Mouse (Mus musculus) hindbrain, embryonic 12.5 days (tissue): Measurements from ENCODE around the gene Zfp524. TPM values are rescaled to one million over a fixed set of nuclear protein-coding genes. Genes with fewer than 3 reads are reported as not detected.

Experiments used
- ATAC-seq: fragments of 200-750 bp; cut with Nextera tagmentation; 2 replicates; pipeline ENCODE4 v1.8.0; 2017; ENCODE audit warnings: moderate TSS enrichment; ENCODE audit not compliant: low FRiP score
- H3K27ac ChIP-seq: fragments of 300-500 bp; sonication (generic); 2 replicates; pipeline ENCODE4 v1.5.1; 2016; ENCODE audit warnings: mild to moderate bottlenecking
- H3K27me3 ChIP-seq: fragments of 300-500 bp; sonication (generic); 2 replicates; pipeline ENCODE4 v1.6.1; 2016; ENCODE audit warnings: mild to moderate bottlenecking
- H3K36me3 ChIP-seq: fragments of 300-500 bp; sonication (generic); 2 replicates; pipeline ENCODE4 v1.6.1; 2016; ENCODE audit warnings: mild to moderate bottlenecking
- H3K4me1 ChIP-seq: fragments of 300-500 bp; sonication (generic); 2 replicates; pipeline ENCODE4 v1.6.1; 2016
- H3K4me2 ChIP-seq: fragments of 300-500 bp; sonication (generic); replicated peaks from 2 replicates; pipeline ENCODE4 v1.6.1; 2016; ENCODE audit warnings: mild to moderate bottlenecking
- H3K4me3 ChIP-seq: fragments of 300-500 bp; sonication (generic); 2 replicates; pipeline ENCODE4 v1.5.1; 2016; ENCODE audit warnings: mild to moderate bottlenecking
- H3K9ac ChIP-seq: fragments of 300-500 bp; sonication (generic); 2 replicates; pipeline ENCODE4 v1.6.1; 2016; ENCODE audit warnings: mild to moderate bottlenecking, moderate library complexity
- H3K9me3 ChIP-seq: fragments of 300-500 bp; sonication (generic); replicated peaks from 2 replicates; pipeline ENCODE4 v1.6.1; 2016; ENCODE audit warnings: mild to moderate bottlenecking
- WGBS: fragments of 180-500 bp; shearing (Covaris S2); methylation state at CpG from one replicate; pipeline ENCODE4 v1.1.7; 2016; 5-methylcytosine and 5-hydroxymethylcytosine counted together
- polyA plus RNA-seq: library from polyadenylated mRNA; unstranded; fragments of >200 nt; fragmentation: Nextera tagmentation; extraction: Ambion mirVana; gene quantifications from 2 replicates; pipeline ENCODE4 v1.2.1, GENCODE M21; 2016

Gene Zfp524
- polyA plus RNA-seq, 1 experiment from 2014 or later, result 9.1 TPM

DNA sequence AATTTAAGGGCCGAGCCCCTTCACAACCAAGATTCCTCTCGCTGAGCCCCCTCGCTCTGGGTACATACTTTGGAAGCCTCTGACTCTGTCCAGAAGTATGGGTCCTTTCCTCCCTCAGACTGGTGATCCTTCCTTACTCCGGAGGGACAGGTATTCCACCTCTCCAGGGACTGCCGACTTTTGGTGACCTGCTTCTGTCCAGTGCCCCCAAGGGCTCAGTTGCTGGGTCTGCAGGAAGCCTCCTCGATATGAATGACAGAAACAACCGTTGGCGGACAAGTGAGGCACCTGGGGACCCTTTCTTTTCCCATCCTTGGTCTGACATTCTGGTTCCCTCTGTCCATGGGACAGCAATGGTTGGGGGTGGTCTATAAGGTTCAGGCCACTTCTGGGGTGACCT is 43.2 kb downstream of the Zfp524 start:
- H3K4me2 ChIP-seq, result peak overlapping the region; percentile 69
- peak overlapping the region; percentile 49 for H3K4me3 ChIP-seq
- H3K4me1 ChIP-seq, result peaks cover 43% of the 10 kb centered on the region
- H3K27me3 ChIP-seq, result peaks cover 67% of the 10 kb centered on the region
- 30% methylated on average over 8 of the region's 8 CpGs for WGBS
- no peak for ATAC-seq
- no peaks in the 10 kb centered on the region for H3K9me3 ChIP-seq
- peak overlapping the region; percentile 78 for H3K9ac ChIP-seq
- H3K36me3 ChIP-seq, result no peaks in the 10 kb centered on the region
- H3K27ac ChIP-seq, result no peak overlapping the region

DNA sequence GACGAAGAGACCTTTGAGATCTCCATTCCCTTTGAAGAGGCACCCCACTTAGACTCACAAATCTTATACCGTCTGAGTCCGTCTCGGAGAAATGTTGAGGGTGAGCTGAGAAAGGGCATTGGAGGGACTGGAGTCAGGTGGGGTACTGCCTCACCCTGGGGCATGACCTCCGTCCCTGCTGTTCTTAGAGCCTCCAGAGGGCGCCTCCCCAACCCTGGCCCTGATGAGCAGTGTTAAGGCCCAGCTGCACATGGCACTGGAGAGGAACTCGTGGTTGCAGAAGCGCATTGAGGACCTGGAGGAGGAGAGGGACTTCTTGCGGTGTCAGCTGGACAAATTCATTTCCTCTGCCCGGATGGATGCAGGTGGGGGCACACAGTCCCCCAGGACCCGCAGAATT is 43.6 kb downstream of the Zfp524 start:
- no peak overlapping the region for H3K9ac ChIP-seq
- peaks cover 38% of the 10 kb centered on the region for H3K4me1 ChIP-seq
- ATAC-seq, result no peak
- peaks cover 64% of the 10 kb centered on the region for H3K27me3 ChIP-seq
- H3K4me2 ChIP-seq, result peak overlapping the region; percentile 69; the same call in 1 of the 2 replicates
- H3K4me3 ChIP-seq, result no peak overlapping the region
- WGBS, result 29% methylated on average over 10 of the region's 11 CpGs
- no peak overlapping the region for H3K27ac ChIP-seq
- H3K9me3 ChIP-seq, result no peaks in the 10 kb centered on the region
- no peaks in the 10 kb centered on the region for H3K36me3 ChIP-seq

DNA sequence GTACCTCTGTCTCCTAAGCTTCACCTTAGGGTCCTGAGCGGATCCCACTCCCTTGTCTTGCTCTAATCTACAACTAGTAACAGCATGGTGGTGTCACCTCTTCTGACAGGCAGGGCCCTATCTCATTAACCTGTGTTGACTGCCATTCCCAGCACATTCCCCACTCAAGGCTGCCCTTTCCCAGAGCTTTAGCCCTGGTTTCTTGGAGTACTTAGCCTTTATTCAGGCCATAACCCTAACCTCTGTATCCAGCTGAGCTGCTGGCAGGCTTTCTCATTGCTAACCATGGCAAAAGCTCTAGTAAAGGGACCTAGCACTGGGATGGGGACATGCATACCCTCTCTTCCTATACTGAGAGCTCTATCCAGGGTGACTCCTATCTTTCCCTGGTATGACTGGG is 44.4 kb downstream of the Zfp524 start:
- H3K4me2 ChIP-seq, result no peak overlapping the region
- no peaks in the 10 kb centered on the region for H3K9me3 ChIP-seq
- H3K36me3 ChIP-seq, result no peaks in the 10 kb centered on the region
- no peak overlapping the region for H3K27ac ChIP-seq
- no peak overlapping the region for H3K9ac ChIP-seq
- no peak for ATAC-seq
- H3K4me1 ChIP-seq, result peaks cover 36% of the 10 kb centered on the region
- WGBS, result 100% methylated on average over 1 of the region's 1 CpGs
- no peak overlapping the region for H3K4me3 ChIP-seq
- H3K27me3 ChIP-seq, result peaks cover 55% of the 10 kb centered on the region

DNA sequence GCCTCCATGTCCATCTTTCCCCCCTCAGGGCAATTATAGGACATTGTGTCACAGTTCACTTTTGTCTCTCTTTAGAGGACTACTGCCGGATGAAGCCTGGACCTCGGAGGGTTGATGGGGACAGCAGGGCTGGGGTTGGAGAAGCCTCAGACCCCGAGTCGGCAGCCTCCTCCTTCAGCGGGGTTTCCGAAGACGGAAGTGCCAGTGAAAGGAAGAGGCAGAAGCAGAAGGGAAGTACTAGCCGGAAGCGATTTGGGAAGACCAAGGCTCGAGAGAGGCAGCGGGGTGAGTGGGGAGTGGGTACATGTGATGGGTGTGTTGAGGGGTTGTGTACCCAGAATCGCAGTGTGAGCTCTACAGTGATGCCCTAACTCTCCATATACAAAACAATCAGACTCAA is 45.2 kb downstream of the Zfp524 start:
- H3K9ac ChIP-seq, result peak overlapping the region; percentile 88
- ATAC-seq, result no peak
- H3K4me1 ChIP-seq, result peaks cover 37% of the 10 kb centered on the region
- H3K36me3 ChIP-seq, result no peaks in the 10 kb centered on the region
- H3K9me3 ChIP-seq, result no peaks in the 10 kb centered on the region
- H3K27me3 ChIP-seq, result peaks cover 47% of the 10 kb centered on the region
- no peak overlapping the region for H3K4me2 ChIP-seq
- 91% methylated on average over 12 of the region's 12 CpGs for WGBS
- peak overlapping the region; percentile 98 for H3K27ac ChIP-seq
- H3K4me3 ChIP-seq, result no peak overlapping the region

- H3K4me2 ChIP-seq, result peak overlapping the region; percentile 88
- no peaks in the 10 kb centered on the region for H3K9me3 ChIP-seq
- peak overlapping the region; percentile 61 for H3K4me3 ChIP-seq
- H3K4me1 ChIP-seq, result peaks cover 39% of the 10 kb centered on the region
- peak; percentile 12; the same call in 1 of the 2 replicates for ATAC-seq
- H3K36me3 ChIP-seq, result no peaks in the 10 kb centered on the region
- WGBS, result 2% methylated on average over 27 of the region's 27 CpGs
- H3K27ac ChIP-seq, result peak overlapping the region; percentile 98
- peak overlapping the region; percentile 88 for H3K9ac ChIP-seq
- peaks cover 39% of the 10 kb centered on the region for H3K27me3 ChIP-seq
These were observed 46.1 kb downstream of the Zfp524 start for GRCm38 (mm10) chr7:5060239-5060731.

GRCm38 (mm10) chr7:5060944-5061773 is 46.9 kb downstream of the Zfp524 start:
- Histone ChIP-seq H3K27me3 (peaks cover 30% of the 10 kb centered on the region), H3K9ac (peak overlapping the region; percentile 88), H3K4me3 (peak overlapping the region; percentile 61), H3K4me2 (peak overlapping the region; percentile 88), H3K36me3 (no peaks in the 10 kb centered on the region; the same call in 1 of the 2 replicates), H3K27ac (peak overlapping the region; percentile 98), H3K4me1 (peaks cover 45% of the 10 kb centered on the region), H3K9me3 (no peaks in the 10 kb centered on the region)
- under 1% methylated on average over 60 of the region's 60 CpGs for WGBS
- peak; percentile 90 for ATAC-seq

DNA sequence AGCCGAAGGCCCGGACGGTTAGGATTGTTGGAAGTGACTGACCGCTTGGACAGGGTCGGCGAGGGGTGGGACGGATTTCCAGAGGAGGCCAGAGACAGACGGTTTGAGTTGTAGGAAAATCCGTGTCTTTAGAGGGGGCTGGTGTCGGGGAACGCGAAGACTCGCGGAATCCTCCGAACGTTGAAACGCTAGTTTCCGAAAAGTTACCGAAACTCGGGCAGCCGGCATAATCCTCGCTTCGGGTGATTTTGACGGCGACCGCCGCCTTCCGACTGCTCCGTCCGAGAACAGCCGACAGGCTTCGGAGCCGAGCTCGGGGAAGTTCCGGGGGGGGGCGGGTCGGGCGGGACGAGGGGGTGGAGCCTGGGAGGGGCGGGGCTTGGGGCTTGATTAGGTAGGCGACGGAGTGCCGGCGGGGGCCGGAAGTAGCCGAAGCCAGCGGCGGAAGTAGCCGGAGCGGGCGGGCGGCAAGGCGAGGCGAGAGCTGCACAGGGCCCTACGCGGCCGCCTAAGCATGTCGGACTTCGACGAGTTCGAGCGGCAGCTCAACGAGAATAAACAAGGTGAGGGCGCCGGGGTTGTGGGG is 47.7 kb downstream of the Zfp524 start, which contains the start of gene U2af2:
Gene U2af2, plus strand, starts transcription at position 370 of the 586 bp plus-strand sequence.
- Histone ChIP-seq H3K4me2 (peak within 1 kb of the TSS; percentile 88), H3K9ac (peak within 1 kb of the TSS; percentile 88), H3K36me3 (peaks cover 6% of the 10 kb centered on the region), H3K4me1 (peaks cover 40% of the 10 kb centered on the region), H3K27ac (peak within 1 kb of the TSS; percentile 98), H3K4me3 (peak within 1 kb of the TSS; percentile 61), H3K9me3 (no peaks in the 10 kb centered on the region), H3K27me3 (peaks cover 23% of the 10 kb centered on the region)
- WGBS, result under 1% methylated on average over 64 of the region's 65 CpGs
- peak; percentile 86 for ATAC-seq

DNA sequence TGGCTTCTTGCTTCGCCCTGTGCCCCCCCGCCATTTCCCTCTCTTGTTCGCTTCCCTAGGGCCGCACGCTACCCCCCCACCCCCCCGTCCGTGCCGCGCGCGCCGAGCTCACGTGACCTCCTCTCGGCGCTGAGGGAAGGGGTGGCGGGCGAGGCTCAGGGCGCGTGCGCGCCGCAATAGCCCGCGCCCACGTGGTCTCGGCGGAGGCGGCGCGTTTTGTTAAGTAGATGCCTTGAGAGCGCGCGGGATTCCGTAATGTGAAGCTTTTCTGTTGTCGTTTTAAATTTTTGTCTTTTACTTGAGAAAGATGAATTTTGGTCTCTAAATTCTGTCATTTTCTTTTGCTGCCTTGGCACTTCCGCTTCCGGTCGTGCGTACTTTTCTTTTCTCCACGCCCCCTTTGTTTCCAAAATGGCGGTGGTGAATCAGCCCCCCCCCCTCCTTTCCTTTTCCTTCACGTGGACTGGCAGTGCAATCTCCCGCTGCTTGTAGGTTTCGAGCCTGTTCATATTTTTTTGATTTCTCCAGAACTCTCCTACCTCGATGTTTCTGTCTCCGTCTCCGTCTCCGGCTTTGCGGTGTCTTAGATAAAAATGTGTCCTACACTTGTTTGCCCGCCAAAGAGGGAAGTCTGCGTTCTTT is 48.3 kb downstream of the Zfp524 start:
- Histone ChIP-seq H3K27ac (peak overlapping the region; percentile 98), H3K4me3 (peak overlapping the region; percentile 61), H3K4me2 (peak overlapping the region; percentile 88), H3K36me3 (peaks cover 12% of the 10 kb centered on the region), H3K9me3 (no peaks in the 10 kb centered on the region), H3K9ac (peak overlapping the region; percentile 88), H3K27me3 (peaks cover 17% of the 10 kb centered on the region), H3K4me1 (peaks cover 36% of the 10 kb centered on the region)
- peak; percentile 42 for ATAC-seq
- WGBS, result under 1% methylated on average over 45 of the region's 51 CpGs

DNA sequence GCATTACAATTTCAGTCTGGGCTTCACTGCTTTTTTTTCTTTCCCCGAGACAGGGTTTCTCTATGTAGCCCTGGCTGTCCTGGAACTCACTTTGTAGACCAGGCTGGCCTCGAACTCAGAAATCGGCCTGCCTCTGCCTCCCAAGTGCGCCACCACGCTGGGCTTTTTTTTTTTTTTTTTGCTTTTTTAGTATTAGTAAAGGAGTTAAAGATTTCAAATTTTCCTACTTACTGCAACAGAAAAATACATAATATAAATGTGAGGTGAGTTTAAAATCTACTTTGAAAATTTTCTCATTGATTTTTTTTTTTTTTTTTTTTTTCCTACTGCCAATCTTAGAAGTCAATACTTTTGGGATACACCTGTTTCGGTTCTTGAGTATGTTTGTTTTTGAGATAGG is 50.7 kb downstream of the Zfp524 start:
- Histone ChIP-seq H3K9ac (no peak overlapping the region), H3K4me1 (peaks cover 31% of the 10 kb centered on the region), H3K9me3 (no peaks in the 10 kb centered on the region), H3K4me3 (no peak overlapping the region), H3K27ac (no peak overlapping the region), H3K36me3 (peaks cover 36% of the 10 kb centered on the region), H3K27me3 (no peaks in the 10 kb centered on the region), H3K4me2 (no peak overlapping the region; the same call in 1 of the 2 replicates)
- no peak for ATAC-seq
- 97% methylated on average over 6 of the region's 6 CpGs for WGBS

Other genes with a start within 250 kb of the Zfp524 start
- gene Fam71e2, start 243.1 kb upstream of the Zfp524 start, polyA plus RNA-seq, result not detected in 2 replicates
- gene Il11, start 231.6 kb upstream of the Zfp524 start, polyA plus RNA-seq, result 0.34 TPM in 1 of 2 replicates, not detected in the other
- gene Tmem190, start 231.5 kb upstream of the Zfp524 start, polyA plus RNA-seq, result not detected in 2 replicates
- 2.9 and 4.0 TPM in 2 replicates for gene Tmem238, start 224.8 kb upstream of the Zfp524 start, polyA plus RNA-seq
- gene Rpl28, start 221.5 kb upstream of the Zfp524 start, polyA plus RNA-seq, result 290 and 306 TPM in 2 replicates
- 331 and 348 TPM in 2 replicates for gene Ube2s, start 201.8 kb upstream of the Zfp524 start, polyA plus RNA-seq
- gene Shisa7, start 169.7 kb upstream of the Zfp524 start, polyA plus RNA-seq, result 5.3 and 6.7 TPM in 2 replicates
- gene Isoc2b, start 144.2 kb upstream of the Zfp524 start, polyA plus RNA-seq, result 5.1 and 7.0 TPM in 2 replicates
- gene Isoc2a, start 137.3 kb upstream of the Zfp524 start, polyA plus RNA-seq, result 0.88 and 1.2 TPM in 2 replicates
- not detected in 2 replicates for gene Gm36210, start 107.9 kb upstream of the Zfp524 start, polyA plus RNA-seq
- gene Zfp628, start 99.2 kb upstream of the Zfp524 start, polyA plus RNA-seq, result 4.3 and 4.8 TPM in 2 replicates
- gene Nat14, start 92.4 kb upstream of the Zfp524 start, polyA plus RNA-seq, result 12.3 and 14.3 TPM in 2 replicates
- gene Ssc5d, start 88.6 kb upstream of the Zfp524 start, polyA plus RNA-seq, result 1.6 and 2.2 TPM in 2 replicates
- gene Sbk2, start 50.0 kb upstream of the Zfp524 start, polyA plus RNA-seq, result not detected in 2 replicates
- gene Sbk3, start 43.2 kb upstream of the Zfp524 start, polyA plus RNA-seq, result 0.19 and 0.23 TPM in 2 replicates
- 57.8 and 61.4 TPM in 2 replicates for gene Zfp579, start 18.3 kb upstream of the Zfp524 start, polyA plus RNA-seq
- 59.6 and 60.1 TPM in 2 replicates for gene Fiz1, start 282 bp downstream of the Zfp524 start, polyA plus RNA-seq
- gene Gm44973, start 1.1 kb downstream of the Zfp524 start, polyA plus RNA-seq, result 0.32 TPM in 1 of 2 replicates, not detected in the other
- 9.0 and 9.3 TPM in 2 replicates for gene Zfp865, start 6.0 kb downstream of the Zfp524 start, polyA plus RNA-seq
- 17.4 and 19.9 TPM in 2 replicates for gene Ccdc106, start 6.1 kb downstream of the Zfp524 start, polyA plus RNA-seq
- 0.44 TPM in 1 of 2 replicates, not detected in the other for gene 4632433K11Rik, start 19.7 kb downstream of the Zfp524 start, polyA plus RNA-seq
- gene Zfp784, start 24.0 kb downstream of the Zfp524 start, polyA plus RNA-seq, result 6.1 and 6.9 TPM in 2 replicates
- gene Zfp580, start 37.1 kb downstream of the Zfp524 start, polyA plus RNA-seq, result 45.4 and 51.8 TPM in 2 replicates
- gene U2af2, start 47.7 kb downstream of the Zfp524 start, polyA plus RNA-seq, result 136 and 138 TPM in 2 replicates
- gene Epn1, start 65.8 kb downstream of the Zfp524 start, polyA plus RNA-seq, result 74.5 and 79.6 TPM in 2 replicates
- not detected in 2 replicates for gene Rfpl4, start 102.5 kb downstream of the Zfp524 start, polyA plus RNA-seq
- 0.31 and 0.41 TPM in 2 replicates for gene Rasl2-9, start 111.5 kb downstream of the Zfp524 start, polyA plus RNA-seq
- gene Vmn1r55, start 135.3 kb downstream of the Zfp524 start, polyA plus RNA-seq, result not detected in 2 replicates
- gene Vmn1r56, start 182.3 kb downstream of the Zfp524 start, polyA plus RNA-seq, result not detected in 2 replicates
- not detected in 2 replicates for gene Vmn1r57, start 204.1 kb downstream of the Zfp524 start, polyA plus RNA-seq